Mouse (Mus musculus) bone marrow, adult 2 months (tissue): Measurements from ENCODE around the gene Lama4.

Experiments
- CTCF ChIP-seq: fragments of 200-500 bp; IDR thresholded peaks from 2 replicates; pipeline ENCODE4 v1.5.1; 2011; ENCODE audit warnings: low read length, control low read depth; ENCODE audit not compliant: control insufficient read depth, insufficient read depth
- POLR2A ChIP-seq: fragments of 200-500 bp; IDR thresholded peaks from 2 replicates; pipeline ENCODE4 v1.6.1; 2011; ENCODE audit warnings: low read depth, mild to moderate bottlenecking, control low read depth, low read length, borderline replicate concordance; ENCODE audit not compliant: control insufficient read depth

DNA sequence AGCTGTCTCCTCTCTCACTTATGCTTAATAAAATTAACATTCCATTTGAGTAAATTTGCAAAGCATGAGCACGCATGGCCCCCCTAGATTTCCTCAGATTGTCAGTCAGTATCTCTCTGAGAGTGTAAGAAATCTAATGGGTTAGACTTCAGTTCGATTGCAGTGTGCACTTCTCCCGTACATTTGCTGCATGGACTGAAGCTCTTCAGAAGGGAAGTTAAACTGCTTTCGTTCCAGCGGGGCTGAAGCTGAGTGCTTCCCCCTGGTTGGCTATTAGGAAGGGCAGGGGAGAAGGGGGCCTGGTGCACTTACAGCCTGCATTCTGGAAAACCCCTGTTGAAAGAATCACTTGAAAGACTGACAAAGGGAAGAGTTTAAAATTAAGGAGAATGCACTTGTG lies 61.7 kb downstream of the Lama4 start:
- TF ChIP-seq POLR2A = no peak
- no peak for TF ChIP-seq CTCF
